Mouse (Mus musculus) CH12F3 (cell line): ENCODE results near the gene Tmtc2.
"Not testable (repeated sequence)": the region's sequence is repeated elsewhere in the genome, so short reads cannot be mapped to it uniquely, and the experiment has no call there.

Experiments used
- in situ Hi-C: fragments of 300-500 bp; cut with MboI; formaldehyde crosslinking; loops from 2 replicates; pipeline ENCODE4 v1.14.3; 2020; ENCODE audit warnings: low sequenced_read_pairs

The Tmtc2 gene

DNA sequence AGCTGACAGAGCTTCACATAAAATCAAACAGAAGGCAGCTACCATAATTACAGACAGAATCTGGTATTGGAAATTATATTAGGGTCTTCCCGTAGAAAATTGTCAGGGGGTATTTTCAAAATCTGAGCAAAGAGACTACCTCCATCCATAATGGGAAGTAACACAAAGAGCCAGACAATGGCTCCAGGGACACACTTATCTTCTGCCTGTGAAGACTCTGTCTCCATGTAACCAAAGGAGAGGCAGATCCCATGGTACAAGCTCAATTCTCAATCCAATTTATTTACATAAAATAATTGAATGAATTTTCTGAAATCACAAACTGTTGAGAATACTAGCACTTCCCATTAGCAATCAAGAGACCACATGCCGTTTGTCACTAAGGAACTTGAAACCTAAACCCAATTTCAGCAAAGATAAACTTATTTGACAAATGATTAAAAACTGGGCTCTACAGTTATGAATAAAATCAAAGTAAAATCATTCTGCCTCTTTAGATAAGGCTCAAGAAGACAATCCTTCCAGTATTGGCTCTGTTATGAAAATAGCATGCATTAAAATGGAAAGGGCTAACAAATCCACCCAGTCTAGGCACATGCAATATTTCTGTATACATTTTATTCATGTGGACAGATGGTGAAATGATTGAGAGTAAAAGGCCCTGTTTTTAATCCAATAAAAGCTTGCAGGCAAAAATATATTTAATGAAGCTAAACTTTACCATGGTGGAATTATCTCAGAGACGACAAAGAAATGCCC lies 254.8 kb downstream of the Tmtc2 start:
- in situ Hi-C loops, result no loop called here

- in situ Hi-C loops, result no loop called here
Observed at GRCm38 (mm10) chr10:105318869-105319268, 255.4 kb downstream of the Tmtc2 start.

GRCm38 (mm10) chr10:105312986-105313385 lies 261.3 kb downstream of the Tmtc2 start:
- in situ Hi-C loops, result no loop called here

DNA sequence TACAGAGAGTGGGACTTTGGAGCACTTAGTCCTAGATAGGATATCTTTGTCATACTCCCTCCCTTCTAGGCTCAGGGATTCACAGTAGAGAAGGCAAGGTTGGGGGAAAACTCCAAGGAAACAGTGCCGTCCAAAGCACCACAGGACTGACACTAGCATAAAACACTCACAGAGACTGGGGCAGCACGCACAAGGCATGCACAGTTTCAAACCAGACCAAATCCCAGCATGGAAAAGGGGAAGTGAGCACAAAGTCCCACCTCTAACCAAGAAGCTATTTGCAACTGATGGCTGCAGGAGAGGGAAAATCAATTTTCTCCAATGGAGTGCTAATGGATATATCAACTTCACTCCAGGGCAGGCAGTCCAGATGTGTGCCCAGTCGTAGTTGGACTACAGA lies 276.7 kb downstream of the Tmtc2 start:
- in situ Hi-C loops, result no loop called here

DNA sequence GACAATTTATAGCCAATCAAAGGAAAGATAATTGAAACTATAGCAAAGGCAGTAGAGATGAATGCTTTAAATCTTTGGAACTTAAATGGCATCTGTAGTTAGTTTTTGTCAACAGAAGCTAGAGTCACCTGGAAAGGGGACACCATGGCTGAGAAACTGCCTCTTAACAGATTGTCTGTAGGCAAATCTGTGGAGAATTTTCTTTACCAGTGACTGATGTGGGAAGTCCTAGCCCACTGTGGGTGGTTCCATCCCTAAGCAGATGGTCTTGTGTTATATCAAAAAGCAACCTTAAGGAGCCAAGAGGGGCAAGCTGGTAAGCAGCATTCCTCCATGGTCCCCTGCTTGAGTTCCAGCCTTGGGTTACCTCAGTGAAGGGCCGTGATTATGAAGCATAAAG lies 281.3 kb downstream of the Tmtc2 start:
- in situ Hi-C loops, result no loop called here

DNA sequence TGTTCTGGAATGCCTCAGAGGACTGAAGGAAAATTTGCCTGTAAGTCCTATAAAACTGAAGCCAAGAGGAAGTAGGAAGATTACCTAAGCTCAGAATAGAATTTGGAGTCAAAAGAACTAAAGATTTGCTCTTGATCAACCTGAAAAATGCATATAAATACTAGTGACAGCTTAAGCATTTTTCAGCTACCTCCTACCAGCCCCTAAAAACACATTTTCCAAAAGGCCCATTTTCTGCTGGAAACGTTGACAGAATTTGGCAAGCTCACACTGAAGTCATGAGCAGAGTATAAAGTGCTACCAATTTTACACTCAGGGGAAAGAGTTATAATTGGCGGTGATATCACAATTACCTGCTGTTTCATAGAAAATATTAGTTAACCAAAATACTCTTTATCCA lies 285.8 kb downstream of the Tmtc2 start:
- in situ Hi-C loops, result no loop called here

GRCm38 (mm10) chr10:105287575-105287974 lies 286.7 kb downstream of the Tmtc2 start:
- in situ Hi-C loops, result no loop called here

DNA sequence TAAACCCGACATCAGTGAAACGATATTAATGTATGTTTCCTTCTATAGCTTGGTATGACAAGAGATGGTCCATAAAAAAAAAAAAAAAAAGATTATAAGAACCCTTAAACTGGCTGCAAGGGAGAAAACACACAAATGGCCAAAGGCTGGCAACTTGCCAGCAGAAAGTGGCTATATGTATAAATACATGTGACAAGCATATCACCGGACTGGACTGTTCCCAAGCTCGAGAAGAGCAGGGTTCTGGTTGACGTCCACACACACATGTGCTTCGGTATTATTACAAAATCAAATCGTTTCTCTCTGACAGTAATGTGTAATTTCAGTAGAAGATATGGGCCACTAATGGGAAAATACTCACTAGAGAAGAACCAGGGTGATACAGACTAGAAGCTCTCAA lies 287.2 kb downstream of the Tmtc2 start:
- in situ Hi-C loops, result no loop called here

DNA sequence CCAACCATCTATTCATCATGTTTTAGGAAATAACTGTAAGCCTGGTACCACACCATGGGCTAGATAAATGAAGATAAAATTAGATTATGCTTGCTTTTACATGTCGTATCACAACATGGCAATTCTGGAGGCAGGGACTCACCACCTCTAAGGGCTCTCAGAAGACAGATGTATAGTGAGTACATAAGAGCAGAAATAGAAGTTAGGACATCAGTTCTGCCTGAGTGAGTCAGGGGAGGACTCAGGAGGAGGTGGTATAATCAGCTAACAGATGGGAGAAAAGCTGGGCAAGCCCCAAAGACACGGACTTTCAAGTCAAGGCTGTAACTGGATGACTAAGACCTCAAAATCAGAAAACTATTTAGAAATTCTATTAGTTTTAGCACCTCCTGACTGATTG lies 288.0 kb downstream of the Tmtc2 start:
- in situ Hi-C loops, result no loop called here

DNA sequence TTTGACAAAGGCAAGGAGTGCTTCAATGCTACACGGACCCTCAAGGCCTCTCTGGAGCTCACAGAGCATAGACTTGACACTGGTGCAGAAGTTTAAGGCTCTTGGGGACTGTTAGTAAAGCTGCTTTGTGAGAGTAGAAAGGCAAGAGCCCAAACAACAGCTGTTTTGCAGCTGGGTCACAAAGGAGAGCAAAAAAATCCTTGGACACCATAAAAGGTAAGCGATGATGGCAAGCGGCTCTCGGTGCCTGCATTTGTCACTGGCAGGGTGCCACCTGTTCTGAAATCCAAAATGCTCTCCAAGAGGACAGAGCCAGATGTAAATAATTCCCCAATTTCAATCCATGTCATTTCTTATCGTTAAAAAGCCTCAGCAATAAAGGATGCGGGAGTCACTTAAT lies 290.1 kb downstream of the Tmtc2 start:
- in situ Hi-C loops, result no loop called here

DNA sequence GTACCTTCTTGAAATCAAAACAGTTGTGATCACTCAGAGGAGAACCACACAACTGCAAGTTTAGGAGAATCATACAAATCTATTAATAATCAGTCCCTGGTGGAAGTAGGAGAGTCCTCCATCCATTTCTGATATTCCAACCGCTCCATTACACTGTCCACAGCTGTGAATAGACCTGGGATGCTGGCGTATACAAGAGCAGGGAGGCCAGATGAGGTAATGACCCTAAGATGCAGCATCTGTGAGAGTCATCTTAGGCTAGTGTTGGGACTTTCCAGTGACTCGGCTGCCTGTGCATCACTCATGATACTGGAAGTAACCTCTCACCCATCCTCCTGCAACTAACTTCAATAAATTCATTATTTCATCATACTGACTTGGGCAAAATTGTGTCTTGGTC lies 293.3 kb downstream of the Tmtc2 start:
- in situ Hi-C loops, result no loop called here

DNA sequence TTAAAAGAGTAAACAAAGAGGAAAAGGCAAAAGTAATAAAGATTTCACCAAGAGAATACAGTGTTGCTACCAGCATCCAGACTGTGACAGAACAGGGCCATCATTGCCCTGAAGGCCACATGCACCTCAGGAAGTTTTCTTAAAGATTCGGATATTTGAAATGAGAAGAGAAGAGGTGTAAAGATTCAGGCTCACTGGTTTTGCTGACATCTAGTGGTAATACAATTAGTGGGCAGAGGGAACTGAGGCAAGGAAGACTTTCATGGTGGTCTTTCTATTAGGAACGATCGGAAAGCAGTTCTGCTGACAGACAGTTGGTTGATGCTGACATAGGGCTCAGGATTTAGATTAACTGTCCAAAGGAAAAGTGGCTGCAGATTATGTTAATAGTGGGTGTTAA lies 314.2 kb downstream of the Tmtc2 start:
- in situ Hi-C loops, result no loop called here

DNA sequence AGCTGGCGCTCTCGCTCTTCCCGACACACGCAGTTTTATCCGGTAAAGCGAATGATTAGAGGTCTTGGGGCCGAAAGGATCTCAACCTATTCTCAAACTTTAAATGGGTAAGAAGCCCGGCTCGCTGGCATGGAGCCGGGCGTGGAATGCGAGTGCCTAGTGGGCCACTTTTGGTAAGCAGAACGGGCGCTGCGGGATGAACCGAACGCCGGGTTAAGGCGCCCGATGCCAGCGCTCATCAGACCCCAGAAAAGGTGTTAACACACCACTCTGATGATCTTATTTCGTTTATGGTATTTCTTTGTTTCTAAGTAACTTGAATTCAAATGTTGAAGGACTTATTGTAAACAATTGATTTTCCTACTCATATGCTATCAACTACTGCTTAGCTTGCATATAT lies 336.0 kb downstream of the Tmtc2 start:
- in situ Hi-C loops, result not testable (repeated sequence)

GRCm38 (mm10) chr10:105232864-105233263 lies 341.4 kb downstream of the Tmtc2 start:
- in situ Hi-C loops, result no loop called here

- in situ Hi-C loops, result no loop called here
Observed at GRCm38 (mm10) chr10:105230416-105230815, 343.8 kb downstream of the Tmtc2 start.

DNA sequence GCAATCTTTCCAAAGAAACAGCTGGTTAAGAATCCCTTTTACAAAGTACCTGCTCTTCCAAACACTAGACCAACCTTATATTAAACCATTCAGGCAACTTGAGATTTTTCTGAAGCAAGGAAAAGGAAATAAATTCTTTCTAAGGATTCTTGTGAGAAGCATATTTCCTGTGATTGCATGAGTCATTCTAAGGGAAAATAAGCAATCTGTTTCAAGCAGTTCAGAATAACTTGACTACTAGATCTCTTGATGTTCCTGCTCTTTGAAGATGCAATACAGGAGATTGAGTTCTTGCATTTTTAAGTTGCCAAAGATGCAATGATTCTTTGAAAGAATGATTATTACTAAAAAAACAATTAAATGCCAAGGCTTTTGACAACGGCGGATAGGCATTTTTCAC lies 345.6 kb downstream of the Tmtc2 start:
- in situ Hi-C loops, result no loop called here

DNA sequence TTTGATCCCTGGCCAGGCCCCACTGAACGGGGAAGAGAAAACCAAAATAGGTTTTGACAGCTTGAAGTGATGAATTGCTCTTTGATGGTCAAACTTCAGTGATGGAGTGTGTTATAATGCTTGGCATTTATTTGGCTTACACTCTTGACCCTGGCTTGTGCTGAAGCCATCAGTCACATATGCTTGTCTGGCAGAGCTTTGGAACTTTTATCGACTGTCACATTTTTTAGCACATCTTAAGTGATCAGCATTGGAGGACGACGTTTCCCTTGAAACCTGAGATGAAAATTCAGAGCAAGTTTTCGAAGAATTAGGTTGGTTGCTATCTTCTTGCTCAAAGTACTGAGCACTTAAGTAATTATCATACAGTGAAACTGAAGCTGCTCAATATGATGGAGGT lies 346.6 kb downstream of the Tmtc2 start:
- in situ Hi-C loops, result no loop called here

- in situ Hi-C loops, result no loop called here
Observed at GRCm38 (mm10) chr10:105225714-105226113, 348.5 kb downstream of the Tmtc2 start.

DNA sequence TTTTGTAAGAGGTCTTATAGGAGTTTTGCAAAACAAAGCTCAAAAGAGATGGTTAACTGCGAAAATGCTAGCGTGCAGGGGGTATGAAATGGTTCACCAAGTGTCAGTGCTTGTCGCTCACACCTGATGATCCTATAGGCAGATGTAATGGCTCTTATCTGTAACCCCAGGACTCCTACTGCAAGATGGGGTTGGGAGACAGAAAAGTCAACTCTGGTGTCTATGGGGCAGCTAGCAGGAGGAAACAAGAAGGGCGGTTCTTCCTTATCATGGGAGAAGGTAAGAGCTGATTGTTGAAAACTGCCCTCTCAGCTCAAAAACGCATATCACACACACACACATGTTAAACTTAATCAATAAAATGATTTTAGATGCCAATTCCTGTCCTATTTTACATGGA lies 351.3 kb downstream of the Tmtc2 start:
- in situ Hi-C loops, result no loop called here

DNA sequence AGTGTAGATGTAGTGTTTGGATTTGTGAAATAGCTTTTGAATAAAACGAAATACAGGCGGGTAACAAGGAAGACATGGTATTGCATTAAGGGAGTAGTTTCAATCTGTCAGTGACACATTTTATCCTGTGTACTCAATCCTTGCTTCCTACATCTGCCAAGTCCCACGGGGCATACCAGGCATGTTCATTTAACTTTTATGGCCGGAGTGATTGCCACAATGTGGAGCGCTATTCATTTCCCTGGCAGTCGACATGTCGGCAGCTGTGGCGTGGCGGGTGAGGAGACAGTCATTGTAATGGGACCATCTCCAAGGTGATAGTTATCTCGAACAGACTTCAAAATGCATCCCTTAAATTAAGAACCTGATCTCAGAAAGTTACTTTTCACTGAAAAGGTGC lies 372.8 kb downstream of the Tmtc2 start:
- in situ Hi-C loops, result no loop called here

DNA sequence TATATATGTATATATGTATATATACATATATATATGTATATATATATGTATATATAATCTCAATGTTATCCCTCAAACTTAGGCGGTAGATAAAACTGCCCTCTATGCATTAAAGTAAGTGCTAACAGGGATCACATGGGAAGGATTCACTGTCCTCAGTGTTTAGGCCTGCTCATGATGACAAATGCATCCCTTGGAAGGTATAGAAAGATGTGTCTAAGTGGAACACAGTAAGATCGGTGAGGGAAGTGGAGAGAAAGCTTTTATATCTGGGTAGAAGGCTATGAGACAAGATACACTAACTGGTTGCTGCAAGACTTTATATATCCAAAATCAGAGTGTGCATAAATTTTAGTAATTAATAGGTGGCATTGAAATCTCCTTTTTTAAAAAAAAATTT lies 373.6 kb downstream of the Tmtc2 start:
- in situ Hi-C loops, result no loop called here

- in situ Hi-C loops, result no loop called here
Observed at GRCm38 (mm10) chr10:105200092-105200491, 374.2 kb downstream of the Tmtc2 start.

DNA sequence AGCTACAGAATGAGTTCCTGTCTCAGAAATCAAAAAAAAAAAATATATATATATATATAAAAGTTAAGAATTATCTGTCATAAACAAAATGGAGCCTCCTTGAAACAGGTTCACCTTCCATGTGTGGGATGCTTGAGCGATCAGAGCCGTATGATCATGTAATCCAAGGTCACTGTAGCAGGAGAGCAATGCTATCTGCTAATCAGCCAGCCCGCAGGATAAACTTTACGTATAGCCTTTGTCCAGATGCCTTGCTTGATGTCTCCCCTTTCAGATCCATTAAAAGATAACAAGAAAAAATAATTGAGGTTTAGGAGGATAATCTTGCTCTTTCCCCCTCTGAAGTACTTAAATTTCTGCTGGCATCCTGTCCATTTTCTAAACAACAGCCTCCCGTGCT lies 374.7 kb downstream of the Tmtc2 start:
- in situ Hi-C loops, result no loop called here
